Mouse (Mus musculus) stomach, postnatal 0 days (tissue): ENCODE measurements around the gene Mcam. TPM values are rescaled to one million over a fixed set of nuclear protein-coding genes. Genes with fewer than 3 reads are reported as not detected.

Source experiments
- ATAC-seq: fragments of 200-750 bp; cut with Nextera tagmentation; 2 replicates; pipeline ENCODE4 v1.8.0; 2017; ENCODE audit not compliant: low FRiP score, low TSS enrichment
- DNase-seq: peaks from one replicate; pipeline ENCODE4 v3.0.0-alpha.2; 2016; ENCODE audit warnings: low spot score
- H3K27ac ChIP-seq: fragments of 300-500 bp; sonication (generic); replicated peaks from 2 replicates; pipeline ENCODE4 v1.5.1; 2014; ENCODE audit warnings: mild to moderate bottlenecking, control low read depth
- H3K27me3 ChIP-seq: fragments of 300-500 bp; sonication (generic); 2 replicates; pipeline ENCODE4 v1.6.1; 2014; ENCODE audit warnings: low read length; ENCODE audit not compliant: control insufficient read depth, insufficient read depth
- H3K36me3 ChIP-seq: fragments of 300-500 bp; sonication (generic); 2 replicates; pipeline ENCODE4 v1.6.1; 2014; ENCODE audit warnings: low read length, mixed read lengths; ENCODE audit not compliant: control insufficient read depth, insufficient read depth
- H3K4me1 ChIP-seq: fragments of 300-500 bp; sonication (generic); replicated peaks from 2 replicates; pipeline ENCODE4 v1.6.1; 2014; ENCODE audit warnings: antibody characterized with exemption; ENCODE audit not compliant: control insufficient read depth, insufficient read depth
- H3K4me2 ChIP-seq: fragments of 300-500 bp; sonication (generic); replicated peaks from 2 replicates; pipeline ENCODE4 v1.6.1; 2014; ENCODE audit warnings: low read depth, mild to moderate bottlenecking, control low read depth, moderate library complexity
- H3K4me3 ChIP-seq: fragments of 300-500 bp; sonication (generic); 2 replicates; pipeline ENCODE4 v1.5.1; 2014; ENCODE audit warnings: low read depth, low read length, control low read depth
- H3K9ac ChIP-seq: fragments of 300-500 bp; sonication (generic); 2 replicates; pipeline ENCODE4 v1.6.1; 2014; ENCODE audit warnings: mild to moderate bottlenecking, low read length, control low read depth, mixed read lengths
- H3K9me3 ChIP-seq: fragments of 300-500 bp; sonication (generic); 2 replicates; pipeline ENCODE4 v1.6.1; 2016; ENCODE audit warnings: low read length; ENCODE audit not compliant: control insufficient read depth
- CTCF ChIP-seq: IDR thresholded peaks from 2 replicates; pipeline ENCODE4 v1.5.1; 2016; ENCODE audit warnings: antibody characterized with exemption, low read depth, mild to moderate bottlenecking, moderate library complexity
- EP300 ChIP-seq: optimal IDR thresholded peaks from 2 replicates; pipeline ENCODE3; 2016; ENCODE audit warnings: antibody characterized with exemption
- WGBS: fragments of 180-500 bp; shearing (Covaris S2); extraction: QIAGEN DNeasy Blood & Tissue Kit; methylation state at CpG from one replicate; pipeline ENCODE4 v1.1.7; 2014; 5-methylcytosine and 5-hydroxymethylcytosine counted together
- polyA plus RNA-seq: library from polyadenylated mRNA; unstranded; fragments of >200 nt; fragmentation: Nextera tagmentation; extraction: Ambion mirVana; gene quantifications from 2 replicates; pipeline ENCODE4 v1.2.1, GENCODE M21; 2015

Mcam gene
- polyA plus RNA-seq, 1 experiment from 2014 or later, result 44.5 TPM

- Histone ChIP-seq H3K4me3 (peak within 1 kb of the TSS; percentile 73), H3K4me2 (peak within 1 kb of the TSS; percentile 57), H3K9ac (peak within 1 kb of the TSS; percentile 71), H3K27ac (peak within 1 kb of the TSS; percentile 65), H3K27me3 (no peaks in the 10 kb centered on the region), H3K9me3 (no peaks in the 10 kb centered on the region), H3K4me1 (0 out of 2 replicates have a peak, but pooled peaks cover 8% of the 10 kb centered on the region), H3K36me3 (no peaks in the 10 kb centered on the region)
- TF ChIP-seq CTCF (no peak; the same call in 1 of the 2 replicates), EP300 (no peak)
- DNase-seq (peak; percentile 96), ATAC-seq (peak; percentile 97)
- under 1% methylated on average over 49 of the region's 51 CpGs for WGBS
Observed at GRCm38 (mm10) chr9:44113105-44113789, 21.0 kb upstream of the Mcam start, which contains the start of the genes Gm49380 and Rnf26. Gm49380 (minus strand) TSS chr9:44113500. Rnf26 (minus strand) TSS chr9:44113517.

GRCm38 (mm10) chr9:44114453-44114852 lies 19.8 kb upstream of the Mcam start:
- Histone ChIP-seq H3K9me3 (no peaks in the 10 kb centered on the region), H3K36me3 (no peaks in the 10 kb centered on the region), H3K4me2 (no peak overlapping the region), H3K4me1 (0 out of 2 replicates have a peak, but pooled peaks cover 4% of the 10 kb centered on the region), H3K4me3 (no peak overlapping the region), H3K27ac (no peak overlapping the region), H3K9ac (no peak overlapping the region), H3K27me3 (no peaks in the 10 kb centered on the region)
- 60% methylated on average over 2 of the region's 2 CpGs for WGBS
- ATAC-seq (no peak), DNase-seq (no peak)
- TF ChIP-seq CTCF (no peak), EP300 (no peak)

DNA sequence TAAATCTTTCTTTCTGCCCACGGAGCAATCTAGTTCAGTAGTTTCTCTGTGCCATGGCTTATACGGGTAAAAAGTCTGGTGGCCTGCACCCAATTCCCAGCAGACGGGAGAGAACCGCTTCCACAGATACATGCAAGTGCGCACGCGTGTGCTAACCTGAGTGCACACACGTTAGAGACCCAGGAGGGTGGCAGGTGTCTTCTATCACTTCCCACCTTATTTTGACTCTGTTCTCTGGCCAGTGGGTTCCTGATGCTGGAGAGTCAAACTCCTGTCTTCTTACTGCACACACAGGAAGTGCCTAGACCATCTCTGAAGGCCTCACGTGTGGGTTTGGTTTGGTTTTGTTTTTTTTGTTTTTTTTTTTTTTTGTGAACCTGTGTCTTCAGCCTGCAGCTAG lies 18.7 kb upstream of the Mcam start:
- H3K4me2 ChIP-seq, result no peak overlapping the region
- H3K27me3 ChIP-seq, result no peaks in the 10 kb centered on the region
- TF ChIP-seq CTCF (no peak), EP300 (no peak)
- no peak overlapping the region for H3K4me3 ChIP-seq
- no peak overlapping the region for H3K27ac ChIP-seq
- no peaks in the 10 kb centered on the region for H3K4me1 ChIP-seq
- H3K9me3 ChIP-seq, result no peaks in the 10 kb centered on the region
- DNase-seq, result no peak
- ATAC-seq, result no peak
- H3K36me3 ChIP-seq, result no peaks in the 10 kb centered on the region
- no peak overlapping the region for H3K9ac ChIP-seq
- 85% methylated on average over 9 of the region's 9 CpGs for WGBS

DNA sequence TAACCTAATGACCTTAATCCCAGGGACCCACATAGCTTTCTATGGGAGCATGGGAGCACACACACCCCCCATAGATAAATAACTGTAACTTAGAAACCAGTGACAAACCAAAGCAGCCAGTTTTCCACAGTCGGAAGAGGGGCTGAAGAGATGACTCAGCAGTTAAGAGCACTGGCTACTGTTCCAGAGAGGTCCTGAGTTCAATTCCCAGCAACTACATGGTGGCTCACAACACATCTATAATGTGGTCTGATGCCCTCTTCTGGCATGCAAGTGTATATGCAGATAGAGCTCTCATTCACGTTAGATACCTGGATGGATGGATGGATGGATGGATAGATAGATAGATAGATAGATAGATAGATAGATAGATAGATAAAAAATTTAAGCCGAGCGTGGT lies 18.1 kb upstream of the Mcam start:
- no peak overlapping the region for H3K4me3 ChIP-seq
- DNase-seq, result no peak
- H3K4me1 ChIP-seq, result no peaks in the 10 kb centered on the region
- peak; percentile 49 for TF ChIP-seq CTCF
- TF ChIP-seq EP300, result no peak
- no peak for ATAC-seq
- no peaks in the 10 kb centered on the region for H3K27me3 ChIP-seq
- 92% methylated on average over 4 of the region's 4 CpGs for whole genome bisulfite sequencing
- no peak overlapping the region for H3K27ac ChIP-seq
- H3K9ac ChIP-seq, result no peak overlapping the region
- no peaks in the 10 kb centered on the region for H3K36me3 ChIP-seq
- no peaks in the 10 kb centered on the region for H3K9me3 ChIP-seq
- no peak overlapping the region for H3K4me2 ChIP-seq

DNA sequence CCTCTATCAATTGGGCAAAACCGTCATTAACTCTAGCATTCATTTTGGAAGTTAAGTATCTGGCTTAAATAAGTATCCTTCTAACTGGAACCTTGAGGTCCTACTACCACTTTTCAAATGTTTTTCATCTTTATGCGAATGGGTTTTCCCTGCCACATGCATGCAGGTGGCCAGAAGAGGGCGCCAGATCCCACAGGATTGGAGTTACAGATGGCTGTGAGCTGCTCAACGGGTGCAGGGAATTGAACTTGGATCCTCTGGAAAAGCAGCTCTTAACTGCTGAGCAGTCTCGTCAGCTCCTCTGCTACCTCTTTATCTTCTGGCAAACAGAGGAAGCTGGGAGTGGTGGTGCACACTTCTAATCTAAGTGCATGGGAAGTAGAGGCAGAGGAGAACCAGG lies 15.3 kb upstream of the Mcam start:
- ATAC-seq, result no peak
- Histone ChIP-seq H3K27ac (no peak overlapping the region), H3K27me3 (no peaks in the 10 kb centered on the region), H3K4me1 (no peaks in the 10 kb centered on the region), H3K4me3 (no peak overlapping the region), H3K9me3 (no peaks in the 10 kb centered on the region), H3K4me2 (no peak overlapping the region), H3K36me3 (no peaks in the 10 kb centered on the region), H3K9ac (no peak overlapping the region)
- WGBS, result 49% methylated on average over 5 of the region's 5 CpGs
- peak; percentile 48 for DNase-seq
- TF ChIP-seq CTCF, result peak; percentile 71
- no peak for TF ChIP-seq EP300

DNA sequence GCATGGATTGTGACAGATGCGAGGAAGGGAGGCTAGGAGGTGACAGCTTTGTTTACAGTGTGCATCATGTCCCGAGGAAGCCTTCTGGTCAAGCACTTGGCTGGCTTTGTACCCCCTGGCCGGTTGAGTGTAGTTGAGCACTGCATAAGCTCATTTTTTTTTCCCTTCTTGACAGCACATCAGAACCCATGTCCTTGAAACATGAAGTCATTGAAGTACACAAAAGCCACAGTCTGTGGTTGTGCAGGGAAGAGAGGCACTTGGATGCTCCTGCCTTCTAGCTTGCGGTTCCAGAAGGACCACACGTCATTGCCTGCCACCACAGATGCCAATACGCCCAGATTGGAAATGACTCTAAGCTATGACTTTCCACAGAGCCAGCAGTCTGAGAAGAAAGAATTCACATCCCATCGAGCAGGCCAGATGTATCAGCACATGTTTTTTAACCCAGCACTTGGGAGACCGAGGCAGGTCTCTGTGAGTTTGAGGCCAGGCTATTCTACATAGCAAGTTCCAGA lies 14.3 kb upstream of the Mcam start:
- no peak overlapping the region for H3K9ac ChIP-seq
- no peaks in the 10 kb centered on the region for H3K4me1 ChIP-seq
- no peaks in the 10 kb centered on the region for H3K9me3 ChIP-seq
- H3K4me3 ChIP-seq, result no peak overlapping the region
- DNase-seq (no peak), ATAC-seq (no peak)
- no peaks in the 10 kb centered on the region for H3K27me3 ChIP-seq
- WGBS, result 63% methylated on average over 8 of the region's 8 CpGs
- no peaks in the 10 kb centered on the region for H3K36me3 ChIP-seq
- H3K4me2 ChIP-seq, result no peak overlapping the region
- no peak overlapping the region for H3K27ac ChIP-seq
- TF ChIP-seq EP300 (no peak), CTCF (no peak)
